Mouse (Mus musculus): ENCODE results near the gene Fam84b. TPM values are rescaled to one million over a fixed set of nuclear protein-coding genes. Genes with fewer than 3 reads are reported as not detected.
"Not testable (repeated sequence)": the region's sequence is repeated elsewhere in the genome, so short reads cannot be mapped to it uniquely, and the experiment has no call there.

Fam84b gene
- 10 to 100 TPM; 22.6 to 24.1 TPM for total RNA-seq (2021)
- long read RNA-seq, experiment 1, full-length matches to known transcripts = 1 of 7 reads
- long read RNA-seq, experiment 1, partial matches to known transcripts = 0 of 7 reads
- long read RNA-seq, experiment 1, other reads (novel, unspliced or antisense) = 6 of 7 reads
- long read RNA-seq, experiment 2, full-length matches to known transcripts = 6 of 17 reads
- long read RNA-seq, experiment 2, partial matches to known transcripts = 0 of 17 reads
- long read RNA-seq, experiment 2, other reads (novel, unspliced or antisense) = 11 of 17 reads

DNA sequence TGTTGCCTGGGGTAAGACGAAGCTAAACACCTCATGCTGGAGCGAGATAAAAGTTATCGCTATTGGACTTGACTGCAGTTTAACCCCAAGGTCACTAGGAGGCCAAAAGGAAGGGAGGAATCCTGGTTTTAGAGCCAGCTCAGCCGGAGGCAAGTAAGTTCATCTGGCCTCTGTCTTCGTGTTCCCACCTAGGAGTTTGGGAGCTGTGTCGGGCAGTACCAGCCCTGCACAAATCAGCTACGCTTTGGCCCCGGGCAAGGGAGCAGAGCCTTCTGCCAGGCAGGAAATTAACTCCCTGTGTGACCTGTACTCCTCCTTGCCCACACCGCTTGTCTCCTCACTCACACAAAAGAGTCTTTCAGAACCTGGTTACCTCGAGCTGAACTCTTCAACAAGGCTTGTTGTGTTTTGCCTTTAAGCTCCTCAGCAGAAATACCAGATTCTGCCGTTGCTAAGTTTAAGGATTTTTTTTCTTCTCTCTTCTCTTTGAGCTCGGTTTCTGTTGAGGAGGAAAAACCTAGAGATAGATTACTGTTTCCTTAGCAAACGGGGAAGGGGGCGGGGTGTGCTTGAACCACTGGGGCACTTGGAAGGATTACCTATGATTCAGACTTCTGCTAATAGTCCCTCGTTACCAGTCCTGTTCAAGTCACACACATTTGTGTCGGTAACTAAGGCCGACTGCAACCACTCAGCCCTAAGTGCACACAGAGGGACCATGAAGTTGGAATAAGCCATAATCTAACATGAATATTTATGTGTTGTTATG lies at the start of gene Fam84b:
Gene Fam84b, minus strand, starts transcription at position 548 of the 769 bp plus-strand sequence.
- no peak for DNase-seq (ENCODE audit: low spot score in 2 of 2)

DNA sequence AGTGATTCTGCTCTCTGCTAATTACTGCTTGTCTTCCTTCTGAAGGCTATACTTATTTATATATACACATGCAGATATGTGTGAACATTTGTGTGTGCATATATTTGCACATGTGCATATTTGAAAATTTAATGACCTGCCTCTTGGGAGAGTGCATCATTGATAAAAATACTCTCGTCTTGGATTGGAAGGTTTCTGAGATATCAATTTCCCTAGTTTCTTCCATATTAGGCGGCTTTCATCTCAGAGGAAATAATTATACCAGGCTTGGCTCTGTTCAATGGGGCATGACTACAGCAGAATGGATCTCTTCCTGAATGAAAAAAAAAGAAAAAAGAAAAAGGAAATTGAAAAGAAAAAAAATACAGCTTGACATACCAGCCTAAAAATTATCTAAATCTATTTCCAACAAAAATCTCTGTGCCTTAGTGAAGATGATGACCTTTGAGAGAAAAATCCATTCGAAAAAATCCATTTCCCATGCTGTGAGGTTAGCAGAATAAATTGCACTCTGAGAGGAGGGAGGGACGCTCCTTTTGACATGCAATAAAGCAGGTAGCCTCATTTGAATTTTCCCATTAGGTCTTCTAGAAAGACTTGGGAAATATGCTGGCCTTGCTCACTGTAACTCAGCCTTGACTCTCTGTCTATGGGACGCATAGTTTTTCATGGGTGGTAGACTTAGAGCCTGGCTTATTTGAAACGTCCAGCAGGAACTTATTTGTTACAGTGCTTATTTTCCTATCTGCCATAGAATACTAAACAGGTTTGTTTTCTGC lies 44.8 kb upstream of the Fam84b start:
- no peak for DNase-seq (ENCODE audit: low spot score in 2 of 2)

DNA sequence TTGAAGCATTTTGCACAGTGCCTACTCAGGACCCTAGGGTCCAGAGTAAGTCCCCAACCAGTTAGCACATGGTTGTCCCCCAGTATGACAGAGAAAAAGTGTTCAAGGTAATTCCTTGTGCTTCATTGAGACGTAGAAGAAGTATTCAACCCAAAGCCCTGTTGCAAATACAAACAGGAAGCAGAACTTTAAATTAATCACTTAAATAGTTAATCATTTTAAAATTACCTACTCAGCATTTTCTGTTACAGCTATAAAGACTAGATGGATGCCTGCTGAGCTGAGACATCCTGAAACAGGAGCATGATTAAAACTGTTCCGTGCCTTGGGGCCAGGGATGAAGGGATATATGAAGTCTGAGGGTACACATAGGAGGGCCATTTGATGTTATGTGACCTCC lies 42.5 kb upstream of the Fam84b start:
- DNase-seq (ENCODE audit: low spot score in 2 of 2) = no peak

DNA sequence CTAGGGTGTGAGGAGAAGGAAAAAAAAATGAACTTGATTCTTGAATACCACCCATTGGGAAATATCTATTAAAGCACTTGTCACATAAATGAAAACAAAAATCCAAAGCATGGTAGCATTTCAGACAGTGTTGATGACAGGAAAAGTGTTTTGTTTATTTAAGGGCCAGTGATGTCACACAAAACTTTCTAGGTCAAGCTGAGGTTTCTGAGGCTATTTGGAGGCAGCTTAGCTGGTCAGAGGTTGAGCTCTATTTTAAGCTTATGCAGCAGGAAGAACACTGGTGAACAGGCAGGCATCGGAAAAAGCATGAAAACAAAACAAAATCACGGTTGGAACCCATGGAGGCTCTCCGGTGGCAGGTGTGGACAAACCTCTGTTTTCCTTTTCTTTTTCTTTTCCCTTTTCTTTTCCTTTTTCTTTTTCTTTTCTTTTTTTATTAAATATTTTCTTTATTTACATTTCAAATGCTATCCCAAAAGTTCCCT lies 39.4 kb upstream of the Fam84b start:
- DNase-seq (ENCODE audit: low spot score in 2 of 2) = no peak

- no peak for DNase-seq (ENCODE audit: low spot score in 2 of 2)
These were observed 35.1 kb upstream of the Fam84b start for GRCm38 (mm10) chr15:60888724-60889123.

DNA sequence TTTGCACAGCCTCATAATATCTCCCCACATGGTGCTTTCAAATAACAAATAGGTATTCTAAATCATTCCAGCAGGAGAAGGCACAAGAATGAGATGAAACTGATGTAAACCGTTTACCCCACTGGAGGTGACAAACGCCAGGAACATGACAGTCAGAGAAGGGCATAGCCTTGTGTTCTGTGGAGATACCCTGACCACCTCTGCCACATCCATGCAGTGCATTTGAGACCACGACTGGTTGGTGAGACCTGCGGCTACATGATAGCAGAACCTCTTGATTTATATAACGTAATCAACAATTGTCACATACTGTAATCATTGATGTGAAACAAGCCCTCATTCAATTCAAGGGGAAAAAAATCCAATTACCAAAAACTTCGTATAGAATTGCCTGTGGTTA lies 22.1 kb upstream of the Fam84b start:
- no peak for DNase-seq (ENCODE audit: low spot score in 2 of 2)

GRCm38 (mm10) chr15:60862417-60862816 lies 8.8 kb upstream of the Fam84b start:
- DNase-seq (ENCODE audit: low spot score in 2 of 2) = no peak

DNA sequence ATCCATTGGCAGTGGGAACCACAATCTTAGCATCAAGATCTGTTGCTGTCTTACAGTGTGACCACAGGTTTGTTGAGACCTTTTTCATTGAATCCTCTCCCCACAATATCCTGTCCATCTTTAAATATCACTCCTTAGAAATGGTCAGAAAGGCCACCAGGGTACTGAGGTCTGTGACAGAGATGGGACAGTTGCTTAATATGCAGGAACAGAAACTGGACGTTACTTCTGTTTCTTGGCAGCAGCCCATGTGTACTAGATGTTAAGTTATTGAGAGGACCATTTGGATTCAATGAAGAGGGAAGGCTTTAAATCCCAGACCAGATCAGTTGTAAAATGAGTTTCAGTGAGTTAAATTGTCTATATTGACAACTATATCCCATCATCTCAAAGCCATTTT lies 1.5 kb upstream of the Fam84b start:
- DNase-seq (ENCODE audit: low spot score in 2 of 2) = no peak

DNA sequence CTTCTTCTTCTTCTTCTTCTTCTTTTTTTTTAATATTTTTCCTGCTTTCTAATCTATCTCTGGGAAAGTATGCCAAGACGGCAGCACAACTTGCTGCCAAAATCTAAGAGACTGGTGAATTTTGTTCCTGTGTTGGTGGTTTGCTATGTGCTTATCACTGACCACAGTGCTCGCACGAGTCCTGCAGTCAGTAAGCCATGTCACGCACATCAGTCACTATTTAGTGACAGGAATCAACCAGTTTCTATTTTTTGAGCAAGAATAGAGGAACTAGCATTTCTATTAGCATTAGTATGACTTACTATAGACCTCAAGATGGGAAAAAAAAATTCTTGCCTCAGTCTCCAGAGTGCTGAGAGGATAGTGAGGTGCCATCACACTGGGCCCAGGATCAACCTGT lies 573 bp upstream of the Fam84b start:
- DNase-seq (ENCODE audit: low spot score in 2 of 2) = no peak

DNA sequence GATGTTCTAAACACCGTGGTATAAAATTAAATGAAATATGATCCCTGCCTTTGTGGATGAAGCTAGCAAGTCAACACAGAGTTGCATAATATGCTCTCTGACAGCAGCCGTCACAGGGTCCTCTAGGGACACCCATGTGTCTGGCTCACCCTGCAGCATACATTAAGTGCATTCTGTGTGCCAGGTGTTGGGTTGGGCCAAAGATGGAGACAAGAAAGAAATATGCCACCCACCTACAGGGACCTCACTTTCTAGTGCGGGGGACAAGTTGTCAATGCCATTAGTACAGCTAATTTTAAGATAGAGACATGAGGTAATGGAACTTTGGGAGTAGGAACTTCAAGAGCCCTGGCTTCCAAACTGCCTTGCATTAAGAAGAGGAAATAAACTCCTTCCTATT lies 4.9 kb downstream of the Fam84b start:
- no peak for DNase-seq (ENCODE audit: low spot score in 2 of 2)

- no peak for DNase-seq (ENCODE audit: low spot score in 2 of 2)
These were observed 7.3 kb downstream of the Fam84b start for GRCm38 (mm10) chr15:60846291-60846690.

GRCm38 (mm10) chr15:60845886-60846285 lies 7.7 kb downstream of the Fam84b start:
- DNase-seq (ENCODE audit: low spot score in 2 of 2) = no peak

DNA sequence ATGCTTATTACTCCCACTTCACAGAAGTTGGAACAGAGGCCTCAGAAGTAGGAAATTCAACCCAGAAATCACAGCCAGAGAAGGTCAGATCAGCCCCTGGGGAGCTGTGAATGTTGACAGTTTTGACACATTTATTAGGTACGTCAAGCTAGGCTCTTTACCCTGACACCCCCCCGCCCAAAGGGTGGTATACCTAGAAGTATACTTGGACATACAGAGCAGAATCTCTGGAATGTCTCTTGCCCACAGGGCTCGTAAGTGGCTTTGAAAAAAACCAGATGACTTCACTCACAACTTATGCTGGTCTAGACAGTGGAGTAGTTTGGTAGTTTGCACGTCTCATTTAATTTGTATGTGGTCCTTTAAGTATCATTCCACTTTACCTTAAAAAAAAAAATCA lies 11.8 kb downstream of the Fam84b start:
- no peak for DNase-seq (ENCODE audit: low spot score in 2 of 2)

- not testable (repeated sequence) for DNase-seq (ENCODE audit: low spot score in 2 of 2)
These were observed 12.3 kb downstream of the Fam84b start for GRCm38 (mm10) chr15:60841312-60841711.

DNA sequence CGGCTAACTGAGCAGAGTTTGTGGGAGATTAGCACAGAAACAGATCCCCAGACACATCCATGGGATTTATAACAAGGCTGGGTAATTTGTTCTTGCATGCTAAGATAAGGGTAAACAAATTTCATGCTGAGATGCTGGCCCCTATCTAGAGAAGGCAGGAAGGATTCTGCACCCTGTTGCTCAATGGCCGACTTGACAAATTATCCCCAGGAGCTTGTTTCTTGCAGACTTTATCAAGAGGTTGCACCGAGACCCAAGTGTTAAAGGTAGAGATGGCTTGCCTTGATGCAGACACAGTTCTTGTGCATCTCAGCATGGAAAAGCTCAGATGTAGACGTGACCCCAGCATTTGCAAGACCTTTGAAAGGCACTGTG lies 13.3 kb downstream of the Fam84b start:
- DNase-seq (ENCODE audit: low spot score in 2 of 2) = no peak

GRCm38 (mm10) chr15:60839539-60840295 lies 13.9 kb downstream of the Fam84b start:
- no peak for DNase-seq (ENCODE audit: low spot score in 2 of 2)

DNA sequence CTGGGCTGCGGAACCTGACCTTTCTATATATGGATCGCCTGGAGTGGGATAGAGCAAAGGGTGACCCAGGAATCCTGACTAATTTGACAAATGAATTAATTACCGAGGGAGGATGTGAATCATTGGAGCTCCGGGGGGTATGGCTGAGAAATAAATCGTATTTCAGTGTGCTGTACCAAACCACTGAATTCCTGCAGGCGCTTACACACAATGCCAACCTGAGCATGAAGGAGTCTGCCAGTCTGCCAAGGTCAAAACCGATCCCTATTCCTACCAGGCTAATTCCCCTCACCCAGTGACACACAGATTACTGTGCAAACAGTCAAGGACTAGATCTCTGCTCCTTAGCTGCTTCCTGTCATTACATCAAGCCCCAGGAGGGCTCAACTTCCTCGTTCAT lies 15.4 kb downstream of the Fam84b start:
- DNase-seq (ENCODE audit: low spot score in 2 of 2) = no peak

- DNase-seq (ENCODE audit: low spot score in 2 of 2) = no peak
These were observed 15.9 kb downstream of the Fam84b start for GRCm38 (mm10) chr15:60837719-60838118.

GRCm38 (mm10) chr15:60836321-60836720 lies 17.3 kb downstream of the Fam84b start:
- DNase-seq (ENCODE audit: low spot score in 2 of 2) = no peak

- DNase-seq (ENCODE audit: low spot score in 2 of 2) = no peak
These were observed 18.7 kb downstream of the Fam84b start for GRCm38 (mm10) chr15:60834598-60835571.
